Mouse (Mus musculus) testis, postnatal 10 days (tissue): ENCODE measurements around the gene Fam174b.

ENCODE experiments used
- DNase-seq: peaks from one replicate; pipeline ENCODE4 v3.0.0; 2021; ENCODE audit warnings: low spot score

Fam174b gene

DNA sequence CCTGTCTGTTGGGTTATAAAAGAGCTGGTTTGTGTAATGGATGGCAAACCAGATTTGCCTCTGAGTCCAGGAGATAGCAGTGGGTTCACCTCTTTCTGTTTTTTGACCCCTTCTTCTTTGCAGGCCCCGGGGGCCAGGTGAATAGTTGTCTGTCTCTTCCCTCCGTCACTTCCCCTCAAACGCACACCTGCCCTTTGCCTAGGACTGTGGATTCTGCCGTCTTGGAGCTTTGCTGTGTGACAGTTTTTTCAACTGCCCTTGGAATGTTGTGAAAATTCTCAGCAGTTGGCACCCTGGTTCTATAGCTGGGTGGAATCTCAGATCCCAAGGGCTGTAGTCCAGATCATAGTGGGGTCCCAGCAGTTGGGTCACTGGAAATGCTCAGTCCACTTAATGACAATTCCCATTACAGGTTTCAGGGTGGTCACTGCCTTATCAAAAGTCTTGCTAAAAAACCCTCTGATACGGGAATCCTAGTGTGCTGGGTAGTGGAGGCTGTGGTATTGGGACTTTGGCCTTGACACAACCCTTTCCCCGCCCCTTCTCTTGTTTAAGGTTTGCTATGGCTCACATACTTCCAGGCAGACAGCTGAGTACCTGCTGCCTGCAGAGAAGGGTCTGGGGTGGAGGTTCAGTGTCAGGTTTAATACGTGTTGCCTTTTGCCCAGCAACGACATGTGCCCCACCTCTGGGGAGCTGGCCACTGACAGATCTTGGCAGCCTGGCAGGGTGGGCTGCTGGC lies 76.3 kb downstream of the Fam174b start:
- no peak for DNase-seq

DNA sequence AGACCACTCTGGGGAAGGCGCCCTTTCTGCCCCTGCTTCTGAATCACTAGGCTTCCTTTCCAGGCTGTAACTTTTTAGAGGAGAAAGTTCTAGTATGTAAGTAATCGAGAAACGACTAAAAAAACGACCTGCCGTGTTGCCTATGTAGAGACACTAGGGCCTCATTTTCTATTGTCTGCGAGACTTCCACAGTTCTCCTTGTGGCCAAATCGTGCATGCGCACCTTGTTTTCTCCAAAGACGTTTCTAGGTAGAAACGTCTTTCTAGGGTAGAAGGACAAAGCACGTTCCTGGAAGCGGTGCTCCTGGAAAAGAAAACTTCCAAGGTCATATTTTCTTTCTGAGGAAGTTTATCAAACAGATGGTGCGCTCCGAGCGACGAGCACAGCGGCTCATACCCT lies 79.3 kb downstream of the Fam174b start:
- no peak for DNase-seq
